Mouse (Mus musculus): ENCODE results near the gene Rabepk.
A peak's percentile ranks its signal among the peaks of the same experiment; 100 is the strongest.
"Not testable (repeated sequence)": the region's sequence is repeated elsewhere in the genome, so short reads cannot be mapped to it uniquely, and the experiment has no call there.

Gene Rabepk

DNA sequence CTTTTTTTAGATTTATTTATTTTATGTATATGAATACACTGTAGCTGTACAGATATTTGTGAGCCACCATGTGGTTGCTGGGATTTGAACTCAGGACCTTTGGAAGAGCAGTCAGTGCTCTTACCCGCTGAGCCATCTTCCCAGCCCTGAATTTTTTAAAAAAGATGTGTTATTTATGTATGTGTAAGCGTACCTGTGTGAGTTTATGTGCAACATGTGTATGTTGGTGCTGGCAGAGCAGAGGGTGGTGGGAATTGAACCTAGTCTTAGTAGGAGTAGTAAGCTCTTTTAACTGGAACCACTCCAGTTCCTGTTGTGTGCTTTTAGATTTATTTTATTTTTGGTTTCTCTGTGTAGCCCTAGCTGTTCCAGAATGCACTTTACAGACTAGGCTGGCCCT, 4.5 kb upstream of the Rabepk start:
- DNase-seq (ENCODE audit: low read depth), result no peak

DNA sequence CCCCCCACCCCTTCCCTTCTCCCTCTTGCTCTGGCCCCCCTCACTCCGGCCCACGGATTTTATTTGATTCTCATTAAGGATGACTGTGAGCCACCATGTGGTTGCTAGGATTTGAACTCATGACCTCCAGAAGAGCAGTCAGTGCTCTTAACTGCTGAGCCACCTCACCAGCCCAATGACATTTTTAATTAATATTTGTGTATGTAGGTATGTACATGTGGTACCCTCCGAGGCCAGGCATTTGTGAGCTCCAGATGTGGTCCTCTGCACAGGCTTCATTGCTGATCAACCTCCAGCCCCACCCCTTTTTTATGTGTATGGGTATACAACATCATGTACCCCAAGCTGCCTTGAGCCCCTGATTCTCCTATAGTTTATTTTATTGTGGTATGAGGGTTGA, 4.0 kb upstream of the Rabepk start:
- DNase-seq (ENCODE audit: low read depth), result no peak

DNA sequence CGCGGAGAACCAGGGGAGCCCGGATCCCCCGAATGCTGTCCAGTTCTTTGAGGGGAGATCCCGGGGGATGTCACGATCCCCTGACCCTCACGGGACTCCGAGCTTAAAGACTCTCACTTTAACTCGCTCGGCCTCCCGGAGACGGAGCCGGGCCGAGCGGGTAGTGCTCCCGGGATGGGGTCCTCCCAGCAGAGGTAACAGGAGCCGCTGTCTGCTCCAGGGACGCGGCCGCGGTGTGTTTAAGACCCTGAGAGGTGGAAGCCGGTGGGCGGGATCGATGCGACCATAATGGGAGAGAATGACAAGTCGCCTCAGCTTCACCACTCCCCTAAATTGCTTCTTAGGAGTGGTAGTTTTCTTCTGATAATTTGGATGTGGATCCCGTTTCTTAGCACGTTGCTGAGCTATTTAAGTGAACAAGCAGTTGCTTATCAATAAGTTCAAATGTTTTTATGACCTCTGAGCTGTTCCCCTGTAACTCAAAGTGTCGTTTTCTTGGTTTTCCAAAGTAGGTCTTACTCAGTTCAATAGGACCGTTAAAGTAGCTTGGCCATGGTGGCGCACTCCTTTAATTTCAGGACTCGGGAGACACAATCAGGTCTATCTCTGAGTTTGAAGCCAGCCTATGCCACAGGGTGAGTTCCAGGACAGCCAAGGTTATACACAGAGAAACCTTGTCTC, 3.0 kb upstream of the Rabepk start:
- not testable (repeated sequence) for DNase-seq (ENCODE audit: low read depth)

DNA sequence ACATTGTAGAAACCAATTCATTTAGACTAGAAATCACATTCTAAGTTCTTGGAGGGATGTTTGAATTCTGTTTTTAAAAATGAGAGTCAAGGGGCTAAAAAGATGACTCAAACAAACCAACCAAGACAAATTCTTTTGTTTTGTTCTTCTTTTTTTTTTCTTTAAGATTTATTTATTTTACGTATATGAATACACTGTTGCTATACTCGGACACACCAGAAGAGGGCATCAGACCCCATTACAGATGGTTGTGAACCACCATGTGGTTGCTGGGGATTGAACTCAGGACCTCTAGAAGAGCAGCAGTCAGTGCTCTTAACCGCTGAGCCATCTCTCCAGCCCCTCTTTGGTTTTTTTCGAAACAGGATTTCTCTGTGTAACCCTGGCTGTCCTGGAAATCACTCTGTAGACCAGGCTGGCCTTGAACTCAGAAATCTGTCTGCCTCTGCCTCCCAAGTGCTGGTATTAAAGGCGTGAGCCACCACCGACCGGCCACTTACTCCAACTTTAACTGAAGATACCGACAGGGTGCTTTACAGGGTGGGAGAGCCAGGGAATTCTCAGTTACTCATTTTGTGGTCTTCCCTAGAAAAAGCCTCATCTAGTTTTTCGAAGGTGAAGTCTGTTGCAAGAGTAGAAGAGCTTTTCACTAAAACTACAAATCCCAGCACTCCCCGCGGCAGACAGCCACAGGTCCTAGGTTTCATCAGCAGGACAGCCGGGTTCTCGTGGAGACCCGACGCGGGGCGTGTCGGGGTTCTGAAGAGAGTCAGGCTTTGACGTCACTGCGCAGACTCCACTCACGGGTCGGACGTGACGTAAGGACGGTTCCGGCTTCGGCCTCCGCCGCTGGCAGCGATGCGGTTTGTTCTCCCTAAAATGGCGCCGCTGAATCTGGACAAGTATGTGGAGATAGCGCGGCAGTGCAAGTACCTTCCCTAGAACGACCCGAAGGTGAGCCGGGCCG, 2.1 kb upstream of the Rabepk start:
- peak; percentile 99 for DNase-seq (ENCODE audit: low read depth)

DNA sequence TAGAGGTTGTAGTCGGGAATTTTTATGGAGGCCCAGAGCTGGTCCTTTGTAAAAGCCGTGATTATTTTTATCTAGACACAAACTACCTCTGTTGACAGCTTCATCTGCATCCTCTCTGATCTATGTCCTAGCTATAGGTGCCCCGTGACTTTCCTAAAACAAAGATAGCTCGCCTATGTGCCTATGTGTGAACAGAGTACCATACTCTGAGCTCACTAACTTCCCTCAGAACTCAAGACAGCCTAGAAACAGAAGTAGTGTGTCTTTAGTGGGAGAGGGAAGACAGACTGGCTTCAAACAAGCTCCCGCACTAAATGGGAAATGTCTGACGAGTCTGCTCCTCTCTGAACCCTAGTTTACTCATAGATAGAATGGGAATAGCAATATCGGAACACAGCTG, 659 bp upstream of the Rabepk start:
- no peak for DNase-seq (ENCODE audit: low read depth)

DNA sequence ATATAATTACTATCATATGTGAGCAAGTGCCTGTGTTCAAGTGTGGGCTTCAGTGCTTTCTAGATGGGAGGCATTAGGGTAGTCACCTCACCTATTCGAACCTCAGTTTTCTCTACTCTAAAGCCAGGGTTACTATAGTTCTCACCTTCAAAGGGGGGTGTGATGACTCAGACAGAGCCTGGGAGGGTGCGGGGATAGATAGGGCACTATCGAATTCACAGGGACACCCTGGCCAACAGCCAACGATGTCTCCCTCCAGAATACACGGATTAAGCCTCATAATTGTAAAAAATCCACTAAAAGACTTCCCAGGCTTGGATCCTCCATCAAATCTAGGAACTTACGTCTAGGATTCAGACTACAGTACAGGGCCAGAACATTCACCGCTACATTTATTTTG, 4.3 kb downstream of the Rabepk start:
- no peak for DNase-seq (ENCODE audit: low read depth)

DNA sequence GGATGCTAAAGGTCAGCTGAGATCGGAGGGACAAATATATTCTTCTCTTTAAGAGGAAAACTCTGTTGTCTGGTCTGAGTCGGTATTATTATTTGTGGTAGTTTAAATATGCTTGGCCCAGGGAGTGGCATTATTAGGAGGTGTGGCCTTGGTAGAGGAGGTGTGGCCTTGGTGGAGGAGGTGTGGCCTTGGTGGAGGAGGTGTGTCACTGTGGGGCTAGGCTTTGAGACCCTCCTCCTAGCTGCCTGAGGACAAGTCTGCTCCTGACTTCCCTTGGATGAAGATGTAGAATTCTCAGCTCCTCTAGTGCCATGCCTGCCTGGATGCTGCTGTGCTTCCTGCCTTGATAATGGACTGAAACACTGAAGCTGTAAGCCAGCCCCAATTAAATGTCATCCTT, 5.2 kb downstream of the Rabepk start:
- no peak for DNase-seq (ENCODE audit: low read depth)

DNA sequence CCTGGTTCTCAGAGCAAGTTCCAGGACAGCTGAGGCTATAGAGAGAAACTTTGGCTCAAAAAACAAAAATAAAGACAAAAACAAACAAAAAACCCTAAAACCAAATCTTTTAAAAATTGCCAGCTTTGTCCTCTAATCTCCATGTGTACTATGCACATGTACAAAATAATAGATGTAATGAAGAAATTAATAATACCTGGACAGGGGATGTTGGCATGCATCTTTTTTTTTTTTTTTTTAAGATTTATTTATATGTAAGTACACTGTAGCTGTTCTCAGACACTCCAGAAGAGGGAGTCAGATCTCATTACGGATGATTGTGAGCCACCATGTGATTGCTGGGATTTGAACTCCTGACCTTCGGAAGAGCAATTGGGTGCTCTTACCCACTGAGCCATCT, 7.2 kb downstream of the Rabepk start:
- DNase-seq (ENCODE audit: low read depth), result not testable (repeated sequence)

DNA sequence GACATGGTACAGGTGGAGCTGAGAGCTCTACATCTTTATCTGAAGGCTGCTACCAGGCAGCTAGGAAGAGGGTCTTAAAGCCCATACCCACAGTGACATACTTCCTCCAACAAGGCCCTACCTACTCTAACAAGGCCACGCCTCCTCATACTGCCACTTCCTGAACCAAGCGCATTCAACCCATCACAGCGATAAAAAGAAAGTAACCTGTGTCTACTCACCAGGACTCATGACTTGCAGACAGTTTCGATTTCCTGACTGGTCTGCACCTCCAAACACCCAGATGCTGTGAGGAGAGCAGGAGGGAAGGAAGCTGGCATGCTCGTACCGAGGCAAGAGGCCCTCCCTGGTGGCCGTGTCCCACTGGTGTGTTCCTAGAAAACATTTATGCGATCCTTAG, 9.4 kb downstream of the Rabepk start:
- no peak for DNase-seq (ENCODE audit: low read depth)

DNA sequence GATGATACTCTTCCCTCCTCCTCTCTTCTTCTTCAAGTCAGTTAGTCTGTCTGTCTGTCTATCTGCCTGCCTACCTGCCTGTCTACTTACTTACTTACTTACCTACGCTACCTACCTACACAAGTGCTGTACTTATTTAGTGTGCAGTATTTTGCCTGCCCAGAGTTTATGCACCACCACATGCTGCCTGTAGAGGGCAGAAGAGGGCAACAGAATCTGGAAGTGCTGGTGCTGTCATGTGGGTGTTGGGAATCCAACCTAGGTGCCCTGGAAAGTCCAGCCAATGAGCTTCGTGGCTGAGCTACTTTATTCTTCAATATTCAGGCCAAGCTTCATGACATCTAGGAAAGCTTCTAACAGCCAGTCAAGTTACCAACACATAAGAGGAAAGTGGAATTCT, 15.6 kb downstream of the Rabepk start:
- DNase-seq (ENCODE audit: low read depth), result no peak

DNA sequence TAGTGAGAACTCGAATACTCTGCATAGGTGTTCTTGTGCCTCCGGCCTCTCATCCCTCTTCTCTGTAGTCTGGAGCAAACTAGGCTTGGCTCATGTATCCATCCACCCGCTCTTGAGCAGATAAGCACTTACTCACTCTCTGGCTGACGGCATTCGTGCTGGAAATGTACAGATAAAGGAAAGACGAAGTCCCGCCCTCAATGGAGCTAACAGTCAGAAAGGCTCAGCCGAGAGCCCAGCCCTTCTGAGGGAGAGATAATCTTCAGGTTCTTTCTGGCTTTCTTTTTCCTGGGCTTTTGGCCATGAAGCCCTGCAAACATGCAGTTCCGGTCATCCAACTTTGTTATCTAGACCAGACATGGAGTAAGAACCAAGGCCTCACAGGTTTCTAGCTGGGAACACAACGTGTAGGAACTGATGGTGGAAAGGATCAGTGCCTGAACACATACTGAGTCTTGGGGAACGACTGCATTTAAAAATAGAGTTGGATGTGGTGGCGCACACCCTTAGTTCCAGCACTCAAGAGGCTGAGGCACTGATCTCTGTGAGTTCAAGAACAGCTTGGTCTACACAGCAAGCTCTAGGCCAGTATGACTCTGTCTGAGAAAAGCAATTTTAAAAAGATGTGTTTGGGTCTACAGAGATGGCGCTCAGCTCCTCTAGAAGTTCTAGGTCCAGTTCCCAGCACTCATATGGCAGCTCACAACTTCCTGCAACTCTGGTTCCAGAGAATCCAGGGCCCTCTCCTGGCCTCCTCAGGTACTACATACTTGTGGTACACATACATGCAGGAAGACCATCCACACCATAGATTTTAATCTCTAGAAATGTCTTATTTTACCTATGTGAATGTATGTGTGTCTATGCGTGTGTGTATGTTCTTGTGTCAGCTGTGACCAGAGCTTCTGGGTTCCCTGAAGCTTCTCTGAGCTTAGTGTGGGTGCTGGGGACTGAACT, 16.4 kb downstream of the Rabepk start:
- DNase-seq (ENCODE audit: low read depth), result peak; percentile 92

DNA sequence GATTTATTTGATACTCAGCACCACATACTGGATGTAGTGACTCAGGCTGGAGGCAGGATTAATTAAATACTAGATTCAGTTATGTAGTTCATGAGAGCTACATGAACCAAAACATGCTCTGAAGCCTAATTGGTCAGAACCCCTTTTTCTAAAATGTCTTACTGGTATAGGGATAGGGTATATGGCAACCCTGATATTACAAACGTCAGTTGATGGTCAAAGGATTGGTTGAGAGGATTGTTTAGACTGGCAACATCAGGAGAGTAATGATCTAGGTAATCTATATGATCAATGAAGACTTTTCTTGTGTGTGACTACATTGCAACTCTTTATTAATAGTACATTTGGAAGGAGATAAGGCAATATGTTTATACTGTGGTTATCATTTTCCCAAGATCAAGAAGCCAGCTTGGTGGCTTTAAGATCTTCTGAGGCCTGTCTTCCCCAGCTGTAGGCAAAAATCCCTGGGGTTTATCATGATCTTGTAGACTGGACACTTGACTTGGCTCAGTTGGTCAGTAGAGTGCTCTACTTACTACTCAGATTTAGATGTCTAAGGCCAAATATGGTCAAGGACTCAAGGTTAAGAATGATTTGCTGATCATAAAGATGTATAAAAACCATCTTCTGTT, 22.4 kb downstream of the Rabepk start:
- DNase-seq (ENCODE audit: low read depth), result no peak

DNA sequence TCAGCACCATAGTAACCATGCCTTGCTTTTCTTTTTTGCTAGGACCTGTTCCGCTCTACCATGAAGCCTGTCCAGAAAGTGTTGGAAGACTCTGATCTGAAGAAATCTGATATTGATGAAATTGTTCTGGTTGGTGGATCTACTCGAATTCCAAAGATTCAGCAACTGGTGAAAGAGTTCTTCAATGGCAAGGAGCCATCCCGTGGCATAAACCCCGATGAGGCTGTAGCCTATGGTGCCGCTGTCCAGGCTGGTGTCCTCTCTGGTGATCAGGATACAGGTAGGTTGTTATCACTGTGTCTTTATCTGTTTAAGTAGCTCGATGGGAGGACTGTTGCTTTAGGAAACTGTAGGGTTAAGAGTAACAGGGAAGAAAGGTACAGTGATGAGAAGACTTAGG, 25.2 kb downstream of the Rabepk start:
- DNase-seq (ENCODE audit: low read depth), result no peak

DNA sequence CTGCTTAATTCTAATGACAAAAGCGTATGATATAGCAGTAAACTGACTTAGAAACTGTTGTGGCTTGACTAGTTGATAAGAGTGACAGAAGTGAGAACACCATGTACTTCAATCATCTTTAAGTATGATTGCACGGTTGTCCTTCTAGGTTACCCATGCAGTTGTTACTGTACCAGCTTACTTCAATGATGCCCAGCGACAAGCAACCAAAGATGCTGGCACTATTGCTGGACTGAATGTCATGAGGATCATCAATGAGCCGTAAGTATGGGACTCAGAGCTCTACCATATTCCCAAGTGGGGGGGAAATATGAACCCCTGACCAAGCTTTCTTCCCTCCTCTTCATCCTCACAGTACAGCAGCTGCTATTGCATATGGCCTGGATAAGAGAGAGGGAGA, 26.0 kb downstream of the Rabepk start:
- DNase-seq (ENCODE audit: low read depth), result no peak

DNA sequence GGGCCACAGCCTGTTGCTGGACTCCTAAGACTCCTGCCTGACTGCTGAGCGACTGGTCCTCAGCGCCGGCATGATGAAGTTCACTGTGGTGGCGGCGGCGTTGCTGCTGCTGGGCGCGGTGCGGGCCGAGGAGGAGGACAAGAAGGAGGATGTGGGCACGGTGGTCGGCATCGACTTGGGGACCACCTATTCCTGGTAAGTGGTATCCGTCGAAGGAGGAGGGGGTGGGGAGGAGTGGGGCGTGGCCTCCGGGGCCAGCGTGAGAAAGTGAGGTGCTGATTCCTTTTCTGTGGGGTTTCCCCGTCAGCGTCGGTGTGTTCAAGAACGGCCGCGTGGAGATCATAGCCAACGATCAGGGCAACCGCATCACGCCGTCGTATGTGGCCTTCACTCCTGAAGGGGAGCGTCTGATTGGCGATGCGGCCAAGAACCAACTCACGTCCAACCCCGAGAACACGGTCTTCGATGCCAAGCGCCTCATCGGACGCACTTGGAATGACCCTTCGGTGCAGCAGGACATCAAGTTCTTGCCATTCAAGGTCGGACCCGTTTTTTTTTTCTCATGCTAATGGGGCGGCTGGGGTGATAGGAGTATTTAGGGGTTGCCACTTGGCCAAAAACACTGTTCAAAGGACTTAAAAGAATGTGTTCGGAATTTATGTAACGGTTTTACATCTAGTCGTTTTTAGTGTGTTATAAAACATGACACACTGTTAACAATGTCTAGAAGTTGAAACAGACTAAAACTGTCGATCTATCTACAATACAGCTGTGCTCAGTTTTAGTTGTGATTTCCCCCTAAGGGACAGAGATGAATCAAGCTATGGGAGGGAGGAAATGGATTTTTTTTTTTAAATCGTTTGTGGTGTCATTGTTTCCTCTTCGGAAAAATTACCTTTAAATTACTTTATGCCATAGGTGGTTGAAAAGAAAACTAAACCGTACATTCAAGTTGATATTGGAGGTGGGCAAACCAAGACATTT, 27.2 kb downstream of the Rabepk start:
- no peak for DNase-seq (ENCODE audit: low read depth)

DNA sequence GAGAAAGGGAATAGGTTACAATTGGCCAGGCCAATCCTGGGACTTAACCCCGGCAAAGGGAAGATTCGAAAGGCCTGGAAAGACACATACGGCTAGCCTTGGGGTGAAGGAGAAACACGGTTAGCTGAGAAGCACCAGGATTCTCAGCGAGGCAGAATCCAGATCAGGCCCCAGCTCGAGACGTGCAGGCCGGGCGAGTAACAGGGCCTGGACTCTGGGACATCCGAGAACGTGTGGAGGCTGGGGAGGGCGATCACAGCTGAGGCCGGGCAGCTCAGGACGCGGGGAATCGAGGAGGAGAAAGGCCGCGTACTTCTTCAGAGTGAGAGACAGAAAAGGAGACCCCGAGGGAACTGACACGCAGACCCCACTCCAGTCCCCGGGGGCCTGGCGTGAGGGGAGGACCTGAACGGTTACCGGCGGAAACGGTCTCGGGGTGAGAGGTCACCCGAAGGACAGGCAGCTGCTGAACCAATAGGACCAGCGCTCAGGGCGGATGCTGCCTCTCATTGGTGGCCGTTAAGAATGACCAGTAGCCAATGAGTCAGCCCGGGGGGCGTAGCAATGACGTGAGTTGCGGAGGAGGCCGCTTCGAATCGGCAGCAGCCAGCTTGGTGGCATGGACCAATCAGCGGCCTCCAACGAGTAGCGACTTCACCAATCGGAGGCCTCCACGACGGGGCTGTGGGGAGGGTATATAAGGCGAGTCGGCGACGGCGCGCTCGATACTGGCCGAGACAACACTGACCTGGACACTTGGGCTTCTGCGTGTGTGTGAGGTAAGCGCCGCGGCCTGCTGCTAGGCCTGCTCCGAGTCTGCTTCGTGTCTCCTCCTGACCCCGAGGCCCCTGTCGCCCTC, 28.1 kb downstream of the Rabepk start, which contains the start of gene Hspa5:
Gene Hspa5, plus strand, starts transcription at position 603 of the 859 bp plus-strand sequence.
- peak; percentile 98 for DNase-seq (ENCODE audit: low read depth)

DNA sequence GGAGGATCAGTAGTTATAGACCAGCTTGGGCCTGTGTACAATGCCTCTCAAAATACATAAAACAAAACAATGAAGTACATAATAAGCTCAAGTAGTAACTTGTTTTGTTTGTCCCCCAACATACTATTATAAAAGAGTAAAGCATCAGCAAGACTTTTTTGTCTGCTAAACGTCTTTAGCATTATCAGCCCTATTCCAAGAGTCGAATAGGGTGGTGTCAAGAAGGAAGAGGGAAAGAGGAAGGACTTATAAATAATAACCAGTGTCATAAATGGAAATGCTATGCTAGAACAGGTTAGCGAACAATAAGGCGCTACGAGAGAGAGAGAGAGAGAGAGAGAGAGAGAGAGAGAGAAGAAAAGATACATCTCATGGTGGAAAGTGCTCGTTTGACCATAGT, 28.8 kb downstream of the Rabepk start:
- DNase-seq (ENCODE audit: low read depth), result no peak

DNA sequence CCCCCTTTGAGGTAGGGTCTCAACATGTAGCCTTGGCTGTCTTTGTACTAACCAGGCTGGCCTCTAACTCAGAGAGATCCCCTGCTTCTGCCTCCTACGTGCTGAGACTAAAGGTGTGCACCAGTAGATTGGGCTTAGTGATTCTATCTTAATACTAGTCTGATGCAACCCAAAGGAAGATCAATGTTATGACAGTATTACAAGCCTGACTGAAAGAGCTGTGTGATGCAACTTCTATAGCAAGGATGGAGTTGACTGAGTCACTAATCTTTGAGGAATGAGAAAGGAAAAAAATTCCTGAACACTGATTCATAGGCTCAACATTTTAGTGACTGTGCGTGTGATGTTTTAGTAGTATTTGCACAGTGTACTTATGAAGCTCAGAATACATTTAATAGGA, 29.7 kb downstream of the Rabepk start:
- DNase-seq (ENCODE audit: low read depth), result no peak

DNA sequence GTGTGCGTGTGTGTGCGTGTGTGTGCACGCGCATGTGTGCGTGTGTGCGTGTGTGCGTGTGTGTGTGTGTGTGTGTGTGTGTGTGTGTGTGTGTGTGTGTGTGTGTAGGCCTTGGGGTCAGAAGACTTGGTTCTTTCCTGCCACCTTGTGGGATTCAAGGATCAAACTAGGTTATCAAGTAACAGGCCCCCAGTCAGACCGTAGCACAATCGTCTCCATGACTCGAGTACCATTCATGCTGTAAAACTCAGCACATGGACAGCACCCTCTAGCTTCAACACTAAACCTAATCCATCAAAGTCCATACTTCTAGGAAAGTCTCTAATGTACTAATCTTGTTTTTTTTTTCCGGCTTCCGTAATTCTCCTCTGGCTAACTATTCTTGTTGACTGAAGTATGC, 34.9 kb downstream of the Rabepk start:
- no peak for DNase-seq (ENCODE audit: low read depth)

DNA sequence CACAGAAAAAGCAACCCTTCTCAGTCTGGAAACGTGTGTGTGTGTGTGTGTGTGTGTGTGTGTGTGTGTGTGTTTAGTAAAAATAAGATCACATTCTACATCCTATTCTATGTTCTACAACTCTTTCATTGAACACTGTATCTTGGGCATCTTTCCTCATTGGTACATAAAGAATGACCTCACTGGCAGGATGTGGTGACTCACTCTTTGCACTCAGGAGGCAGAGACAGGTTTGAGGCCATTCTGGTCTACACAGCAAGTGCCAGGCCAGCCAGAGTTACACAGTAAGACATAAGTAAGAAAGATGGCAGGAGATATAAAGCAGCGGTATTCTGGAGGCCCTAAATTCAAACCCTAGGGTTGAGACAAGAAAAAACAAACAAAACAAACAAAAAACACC, 36.8 kb downstream of the Rabepk start:
- no peak for DNase-seq (ENCODE audit: low read depth)

All from c-Kit-positive CD71-positive TER-119-negative erythroid progenitor cells, embryonic 14.5 days (primary cell).